Mouse (Mus musculus) activated CD4-positive, CD25-positive, alpha-beta regulatory T cell, adult 4 months (primary cell): Measurements from ENCODE around the gene Abcg5. TPM values are rescaled to one million over a fixed set of nuclear protein-coding genes. Genes with fewer than 3 reads are reported as not detected.

Experiments used
- ATAC-seq: one replicate; pipeline ENCODE4 v1.8.0; 2017
- polyA plus RNA-seq, 2 experiments: library from polyadenylated mRNA; unstranded; fragments of 100-300 nt; shearing (Covaris generic); gene quantifications; one replicate each; pipeline ENCODE4 v1.2.1; 2017

Gene Abcg5
- polyA plus RNA-seq, 2 experiments from 2014 or later = not detected

GRCm38 (mm10) chr17:84684284-84684683, 1.5 kb upstream of the Abcg5 start:
- ATAC-seq = no peak

GRCm38 (mm10) chr17:84681670-84682069, 1.1 kb downstream of the Abcg5 start:
- ATAC-seq = no peak

GRCm38 (mm10) chr17:84677595-84677994, 5.2 kb downstream of the Abcg5 start:
- no peak for ATAC-seq

GRCm38 (mm10) chr17:84675951-84676366, 6.9 kb downstream of the Abcg5 start, which contains the start of gene Abcg8:
Abcg8 (plus strand) TSS chr17:84676302.
- ATAC-seq = no peak

GRCm38 (mm10) chr17:84675204-84675603, 7.6 kb downstream of the Abcg5 start:
- no peak for ATAC-seq

- ATAC-seq = no peak
These were observed 8.8 kb downstream of the Abcg5 start for GRCm38 (mm10) chr17:84674048-84674447.

- ATAC-seq = no peak
These were observed 10.1 kb downstream of the Abcg5 start for GRCm38 (mm10) chr17:84672376-84673369.

- no peak for ATAC-seq
These were observed 15.0 kb downstream of the Abcg5 start for GRCm38 (mm10) chr17:84667848-84668247.

- ATAC-seq = no peak
These were observed 17.1 kb downstream of the Abcg5 start for GRCm38 (mm10) chr17:84665691-84666090.

- ATAC-seq = no peak
These were observed 17.8 kb downstream of the Abcg5 start for GRCm38 (mm10) chr17:84665053-84665452.

- ATAC-seq = no peak
These were observed 23.9 kb downstream of the Abcg5 start for GRCm38 (mm10) chr17:84658951-84659350.

GRCm38 (mm10) chr17:84658195-84658594, 24.6 kb downstream of the Abcg5 start:
- ATAC-seq = no peak

GRCm38 (mm10) chr17:84657782-84658181, 25.0 kb downstream of the Abcg5 start:
- ATAC-seq = no peak

- no peak for ATAC-seq
These were observed 25.4 kb downstream of the Abcg5 start for GRCm38 (mm10) chr17:84657422-84657732.

GRCm38 (mm10) chr17:84656653-84657421, 26.0 kb downstream of the Abcg5 start:
- ATAC-seq = no peak

GRCm38 (mm10) chr17:84656205-84656604, 26.6 kb downstream of the Abcg5 start:
- ATAC-seq = no peak

GRCm38 (mm10) chr17:84653544-84653943, 29.3 kb downstream of the Abcg5 start:
- no peak for ATAC-seq

GRCm38 (mm10) chr17:84650302-84651017, 32.4 kb downstream of the Abcg5 start:
- no peak for ATAC-seq

- no peak for ATAC-seq
These were observed 35.2 kb downstream of the Abcg5 start for GRCm38 (mm10) chr17:84647630-84648029.

GRCm38 (mm10) chr17:84646477-84646876, 36.3 kb downstream of the Abcg5 start:
- no peak for ATAC-seq

- ATAC-seq = no peak
These were observed 36.9 kb downstream of the Abcg5 start for GRCm38 (mm10) chr17:84645894-84646293.

GRCm38 (mm10) chr17:84645119-84645518, 37.7 kb downstream of the Abcg5 start:
- no peak for ATAC-seq
